Mouse (Mus musculus) liver, adult 2 months (tissue): ENCODE measurements around the gene Olfr1290. TPM values are rescaled to one million over a fixed set of nuclear protein-coding genes. Genes with fewer than 3 reads are reported as not detected.

Source experiments
- DNase-seq: peaks from one replicate; pipeline ENCODE4 v3.0.0-alpha.2; 2011; ENCODE audit warnings: low read depth, low spot score; ENCODE audit errors: extremely low read depth
- H3K27ac ChIP-seq: fragments of 200-500 bp; replicated peaks from 2 replicates; pipeline ENCODE4 v1.5.1; 2012; ENCODE audit warnings: low read depth, mild to moderate bottlenecking, control low read depth, inconsistent platforms, low read length; ENCODE audit not compliant: insufficient read depth
- H3K27me3 ChIP-seq: fragments of 200-500 bp; 2 replicates; pipeline ENCODE4 v1.6.1; 2012; ENCODE audit warnings: mild to moderate bottlenecking, moderate library complexity, low read length, inconsistent platforms; ENCODE audit not compliant: control insufficient read depth, insufficient read depth
- H3K36me3 ChIP-seq: fragments of 200-500 bp; 2 replicates; pipeline ENCODE4 v1.6.1; 2012; ENCODE audit warnings: low read length, inconsistent platforms; ENCODE audit not compliant: control insufficient read depth, insufficient read depth
- H3K4me1 ChIP-seq: fragments of 200-500 bp; 2 replicates; pipeline ENCODE4 v1.6.1; 2011; ENCODE audit warnings: low read length; ENCODE audit not compliant: control insufficient read depth, insufficient read depth
- H3K4me3 ChIP-seq: fragments of 200-500 bp; 2 replicates; pipeline ENCODE4 v1.5.1; 2011; ENCODE audit warnings: low read depth, mild to moderate bottlenecking, control low read depth, low read length, moderate library complexity; ENCODE audit not compliant: insufficient read depth
- H3K79me2 ChIP-seq: fragments of 200-500 bp; 2 replicates; pipeline ENCODE4 v1.6.1; 2012; ENCODE audit warnings: inconsistent platforms, mild to moderate bottlenecking, low read length, moderate library complexity; ENCODE audit not compliant: control insufficient read depth, insufficient read depth
- H3K9ac ChIP-seq: fragments of 200-500 bp; 2 replicates; pipeline ENCODE4 v1.6.1; 2012; ENCODE audit warnings: low read depth, mild to moderate bottlenecking, control low read depth, inconsistent platforms, low read length
- CTCF ChIP-seq: fragments of 200-500 bp; IDR thresholded peaks from 2 replicates; pipeline ENCODE4 v1.5.1; 2011; ENCODE audit warnings: low read depth, low read length, control low read depth
- POLR2A ChIP-seq: fragments of 200-500 bp; IDR thresholded peaks from 2 replicates; pipeline ENCODE4 v1.6.1; 2011; ENCODE audit warnings: low read length, control low read depth; ENCODE audit not compliant: insufficient read depth; ENCODE audit errors: extremely low read depth
- WGBS: fragments of 180-500 bp; shearing (Covaris S2); methylation state at CpG from one replicate; pipeline ENCODE4 v1.1.7; 2018; 5-methylcytosine and 5-hydroxymethylcytosine counted together
- polyA plus RNA-seq: library from polyadenylated mRNA; depleted of rRNA; stranded (reverse); fragments of >200 nt; gene quantifications from 2 replicates; pipeline ENCODE4 v1.2.3, GENCODE M21; 2012; rRNA removed
- total RNA-seq: library from RNA; depleted of rRNA; stranded (reverse); fragments of >200 nt; gene quantifications from 2 replicates; pipeline ENCODE4 v1.2.3, GENCODE M21; 2014; rRNA removed

The Olfr1290 gene
- total RNA-seq (not detected in 2 replicates), polyA plus RNA-seq (not detected in 2 replicates)

- Histone ChIP-seq H3K36me3 (no peaks in the 10 kb centered on the region), H3K4me1 (no peaks in the 10 kb centered on the region), H3K9ac (no peak within 1 kb of the TSS), H3K27ac (no peak within 1 kb of the TSS), H3K79me2 (no peaks in the 10 kb centered on the region), H3K27me3 (no peaks in the 10 kb centered on the region), H3K4me3 (no peak within 1 kb of the TSS)
- DNase-seq = no peak
- TF ChIP-seq CTCF (no peak), POLR2A (no peak)
- WGBS = 68% methylated on average over 5 of the region's 5 CpGs
Observed at GRCm38 (mm10) chr2:111493729-111494128, at the start of gene Olfr1290. Gene Olfr1290, minus strand, starts transcription at chr2:111493829.

DNA sequence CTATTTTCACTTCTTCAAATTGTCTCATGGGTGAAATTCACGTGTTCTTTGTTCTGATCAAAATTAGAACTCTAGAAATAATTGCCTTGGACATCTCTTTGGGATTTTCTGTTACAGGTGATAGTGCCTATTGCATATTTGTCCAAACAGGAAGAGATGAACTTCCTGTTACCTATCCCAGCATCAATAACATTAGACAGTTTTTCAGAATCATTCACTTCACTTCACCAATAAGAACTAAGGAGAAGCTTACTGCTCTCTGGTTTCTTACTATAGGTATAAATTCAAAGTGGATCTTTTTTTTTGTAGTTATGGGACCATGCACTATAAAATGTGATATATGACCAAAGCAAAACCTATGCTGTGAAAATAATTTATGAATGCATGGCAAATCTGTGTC, 46.6 kb upstream of the Olfr1290 start, which contains the start of gene Olfr1294:
TSS of gene Olfr1294 (minus strand) at position 101 of the 400 bp plus-strand sequence.
- Histone ChIP-seq H3K27me3 (no peaks in the 10 kb centered on the region), H3K9ac (no peak within 1 kb of the TSS), H3K4me3 (no peak within 1 kb of the TSS), H3K27ac (no peak within 1 kb of the TSS), H3K36me3 (no peaks in the 10 kb centered on the region), H3K4me1 (no peaks in the 10 kb centered on the region), H3K79me2 (no peaks in the 10 kb centered on the region)
- no peak for TF ChIP-seq POLR2A
- TF ChIP-seq CTCF = no peak
- no peak for DNase-seq
- 32% methylated on average over 1 of the region's 1 CpGs for WGBS

GRCm38 (mm10) chr2:111524903-111525302, 31.3 kb upstream of the Olfr1290 start, which contains the start of gene Olfr1293-ps:
Gene Olfr1293-ps, plus strand, starts transcription at chr2:111525203.
- Histone ChIP-seq H3K27me3 (no peaks in the 10 kb centered on the region), H3K36me3 (no peaks in the 10 kb centered on the region), H3K4me1 (no peaks in the 10 kb centered on the region), H3K4me3 (no peak within 1 kb of the TSS), H3K9ac (no peak within 1 kb of the TSS), H3K79me2 (no peaks in the 10 kb centered on the region), H3K27ac (no peak within 1 kb of the TSS)
- TF ChIP-seq CTCF = no peak
- no peak for TF ChIP-seq POLR2A
- 72% methylated on average over 1 of the region's 1 CpGs for WGBS
- DNase-seq = no peak

DNA sequence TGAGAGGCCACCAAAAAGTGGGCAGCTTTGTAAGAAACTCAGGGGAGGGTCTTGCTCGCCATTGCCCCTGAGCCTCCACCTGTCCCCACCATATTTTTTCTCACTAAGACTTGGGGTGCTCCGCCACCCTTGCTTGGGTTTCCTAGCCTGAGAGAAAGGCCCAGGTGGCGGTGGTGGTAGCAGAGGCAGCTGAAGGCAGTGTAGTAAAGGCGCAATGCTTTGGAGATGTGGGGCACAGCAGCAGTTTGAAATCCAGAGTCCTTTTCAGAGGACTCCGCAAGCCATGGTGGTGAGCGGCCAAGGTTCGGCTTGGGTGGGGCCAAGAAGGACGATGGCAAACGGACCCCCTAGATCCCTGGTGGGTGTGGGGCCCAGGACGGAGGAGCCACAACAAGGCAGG, 23.8 kb upstream of the Olfr1290 start:
- 79% methylated on average over 10 of the region's 10 CpGs for WGBS
- Histone ChIP-seq H3K27me3 (no peaks in the 10 kb centered on the region), H3K27ac (no peak overlapping the region), H3K79me2 (no peaks in the 10 kb centered on the region), H3K9ac (no peak overlapping the region), H3K36me3 (no peaks in the 10 kb centered on the region), H3K4me1 (no peaks in the 10 kb centered on the region), H3K4me3 (no peak overlapping the region)
- no peak for DNase-seq
- no peak for TF ChIP-seq CTCF
- TF ChIP-seq POLR2A = no peak

DNA sequence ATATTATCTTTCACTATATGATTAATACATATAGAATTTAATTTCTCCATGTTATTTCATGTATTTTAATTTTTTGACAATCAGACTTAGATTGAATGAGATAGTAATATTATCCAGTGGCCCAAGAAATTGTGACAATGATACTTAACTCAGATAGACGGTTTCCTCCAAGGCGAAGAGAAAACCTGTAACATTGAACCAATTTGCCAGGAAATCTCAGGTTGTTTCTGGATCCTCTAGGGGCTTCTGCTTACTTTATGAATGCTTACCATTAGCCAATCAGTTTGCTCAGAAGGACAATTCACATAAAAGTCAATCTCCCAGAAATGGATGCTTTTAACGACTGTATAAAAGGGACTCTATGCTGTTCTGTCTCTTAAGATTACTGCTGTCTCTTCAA, 3.3 kb upstream of the Olfr1290 start, which contains the start of gene Olfr1291-ps1:
TSS of gene Olfr1291-ps1 (plus strand) at position 301 of the 400 bp plus-strand sequence.
- no peaks in the 10 kb centered on the region for H3K4me1 ChIP-seq
- no peaks in the 10 kb centered on the region for H3K27me3 ChIP-seq
- H3K4me3 ChIP-seq = no peak within 1 kb of the TSS
- TF ChIP-seq CTCF (no peak), POLR2A (no peak)
- H3K9ac ChIP-seq = no peak within 1 kb of the TSS
- no peaks in the 10 kb centered on the region for H3K79me2 ChIP-seq
- no peak for DNase-seq
- WGBS = 87% methylated on average over 3 of the region's 3 CpGs
- H3K36me3 ChIP-seq = no peaks in the 10 kb centered on the region
- H3K27ac ChIP-seq = no peak within 1 kb of the TSS

DNA sequence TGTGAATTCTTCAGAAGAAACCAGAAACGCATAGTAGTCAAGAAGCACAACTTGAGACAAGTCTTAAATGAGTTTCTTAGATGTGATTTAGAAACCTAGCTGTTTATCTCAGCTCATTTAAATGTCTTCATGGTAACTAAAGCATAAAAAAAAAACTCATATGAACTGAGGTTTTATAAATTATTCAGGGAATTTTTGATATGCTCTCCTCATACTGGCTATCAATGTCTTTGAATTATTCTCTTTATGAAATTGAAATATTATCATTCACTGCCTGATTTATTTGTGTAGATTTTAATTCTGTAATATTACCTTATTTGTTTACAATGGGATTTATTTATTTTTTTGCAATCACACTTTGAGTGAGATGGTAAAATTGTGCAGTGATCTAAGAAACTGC, 13.1 kb downstream of the Olfr1290 start, which contains the start of gene Olfr1289:
TSS of gene Olfr1289 (plus strand) at position 301 of the 400 bp plus-strand sequence.
- Histone ChIP-seq H3K4me3 (no peak within 1 kb of the TSS), H3K27me3 (no peaks in the 10 kb centered on the region), H3K4me1 (no peaks in the 10 kb centered on the region), H3K36me3 (no peaks in the 10 kb centered on the region), H3K9ac (no peak within 1 kb of the TSS), H3K79me2 (no peaks in the 10 kb centered on the region), H3K27ac (no peak within 1 kb of the TSS)
- no peak for DNase-seq
- TF ChIP-seq POLR2A = no peak
- no peak for TF ChIP-seq CTCF
- WGBS = 58% methylated on average over 1 of the region's 1 CpGs
